24 mouse cellular contexts compared by ENCODE assay signal in genomic region chr2:29501381-29501780, GRCm38 (mm10).
DNase-seq lines count a peak whose midpoint lies in the region; ATAC-seq and TF ChIP-seq lines count a peak whose summit lies in the region.
"Had no signal": no experiment of that assay in that cellular context is flagged by ENCODE, and none has a peak within 500 bp of the region (broad histone marks: within the 10 kb centered on the region; RNA-seq: fewer than 3 reads in every experiment).

No protein-coding gene starts in this region.

- DNase-seq in spleen, postnatal 36 days (ENCODE audit: low spot score in 2 of 2): peak; percentile 10 to 13
- DNase-seq in spleen, adult 12 weeks (ENCODE audit: low spot score): no peak
- DNase-seq in R1 (ENCODE audit: low read depth, low spot score): peak; percentile 72
- no peak for DNase-seq in midbrain, embryonic 11.5 days (ENCODE audit: low spot score, missing footprints)
- DNase-seq in left cerebral cortex, adult 2 months (ENCODE audit: extremely low spot score in 1 of 2, low spot score in 2 of 2): no peak
- DNase-seq: adrenal gland, postnatal 10 days; adrenal gland, postnatal 25 days; cerebellum, adult 11 months; cerebellum, adult 18-20 months; cerebellum, adult 8-10 months; cerebellum, adult 9-11 months; cerebellum, postnatal 14 days; cerebellum, postnatal 36 days; embryo, embryonic 11 days had no signal

- no peak for ATAC-seq in midbrain, embryonic 11.5 days (ENCODE audit: low FRiP score)
- ATAC-seq: activated CD4-positive, CD25-positive, alpha-beta regulatory T cell, adult 4 months; forebrain, embryonic 14.5 days; forebrain, embryonic 16.5 days; Patski had no signal

- WGBS in midbrain, embryonic 11.5 days: 83% methylated on average over 4 of the region's 4 CpGs

- H3K27ac ChIP-seq in midbrain, embryonic 11.5 days (ENCODE audit: low read depth, low read length): no peak overlapping the region
- H3K27ac ChIP-seq in left cerebral cortex, adult 2 months: no peak overlapping the region
- H3K27ac ChIP-seq: embryonic facial prominence, embryonic 13.5 days; embryonic facial prominence, embryonic 15.5 days; forebrain, embryonic 12.5 days had no signal

- H3K9ac ChIP-seq in midbrain, embryonic 11.5 days (ENCODE audit: low read length): no peak overlapping the region
- H3K9ac ChIP-seq: embryonic facial prominence, embryonic 13.5 days; embryonic facial prominence, embryonic 15.5 days; forebrain, embryonic 12.5 days had no signal

- no peaks in the 10 kb centered on the region for H3K27me3 ChIP-seq in midbrain, embryonic 11.5 days (ENCODE audit: control insufficient read depth, insufficient read depth, low read length)
- H3K27me3 ChIP-seq: embryonic facial prominence, embryonic 13.5 days; embryonic facial prominence, embryonic 15.5 days; forebrain, embryonic 12.5 days; Patski had no signal

- H3K36me3 ChIP-seq in midbrain, embryonic 11.5 days (ENCODE audit: control insufficient read depth, insufficient read depth, low read length): no peaks in the 10 kb centered on the region
- H3K36me3 ChIP-seq: forebrain, embryonic 12.5 days had no signal

- H3K4me2 ChIP-seq in midbrain, embryonic 11.5 days: no peak overlapping the region
- H3K4me2 ChIP-seq: embryonic facial prominence, embryonic 13.5 days; embryonic facial prominence, embryonic 15.5 days; forebrain, embryonic 12.5 days had no signal

- H3K9me3 ChIP-seq in midbrain, embryonic 11.5 days (ENCODE audit: control insufficient read depth, low read length): no peaks in the 10 kb centered on the region
- H3K9me3 ChIP-seq: embryonic facial prominence, embryonic 13.5 days; embryonic facial prominence, embryonic 15.5 days; forebrain, embryonic 10.5 days; forebrain, embryonic 12.5 days; G1E had no signal

- intact Hi-C loops in left cerebral cortex, adult 2 months (cut with DNase I): no loop called here

- H3K4me3 ChIP-seq in midbrain, embryonic 11.5 days (ENCODE audit: low read depth, low read length): no peak overlapping the region
- H3K4me3 ChIP-seq in left cerebral cortex, adult 2 months: no peak overlapping the region
- H3K4me3 ChIP-seq: embryonic facial prominence, embryonic 13.5 days; embryonic facial prominence, embryonic 15.5 days; erythroblast, embryonic 14.5 days; forebrain, embryonic 10.5 days; forebrain, embryonic 12.5 days had no signal

- TF ChIP-seq CTCF in left cerebral cortex, adult 2 months (IDR thresholded peaks at IDR 0.05): no peak

- peaks cover 9% of the 10 kb centered on the region; the same call in 1 of the 2 replicates for H3K4me1 ChIP-seq in midbrain, embryonic 11.5 days (ENCODE audit: control insufficient read depth, insufficient read depth, low read length)
- H3K4me1 ChIP-seq: embryonic facial prominence, embryonic 13.5 days; embryonic facial prominence, embryonic 15.5 days had no signal

Comparison
In these comparisons a context has a peak if more than half of its experiments do, and no peak if none do; other contexts are left out.
1. DNase-seq: peak in spleen, postnatal 36 days (2 of 2) and R1 (single experiment); none in spleen, adult 12 weeks (single experiment), midbrain, embryonic 11.5 days (single experiment) and left cerebral cortex, adult 2 months (0 of 2).